Mouse (Mus musculus): ENCODE results near the gene Tceanc2.

- TF ChIP-seq JUND (IDR thresholded peaks at IDR 0.05; ENCODE audit: low read depth, low read length) (no peak), EP300 (IDR thresholded peaks at IDR 0.05; ENCODE audit: low read depth in 1 of 2, low read length in 2 of 2) (no peak), CTCF (IDR thresholded peaks at IDR 0.05 in 2 of 3, conservative IDR thresholded peaks at IDR 0.05 in 1 of 3; ENCODE audit: control insufficient read depth in 1 of 3, insufficient read depth in 1 of 3, low read depth in 2 of 3, low read length in 3 of 3, poor library complexity in 1 of 3, severe bottlenecking in 1 of 3) (no peak)
Observed at GRCm38 (mm10) chr4:107196454-107196853, 17.5 kb upstream of the Tceanc2 start.

Data from MEL (cell line).